Mouse (Mus musculus) liver, embryonic 12.5 days (tissue): ENCODE results near the gene Sgce. TPM values are rescaled to one million over a fixed set of nuclear protein-coding genes. Genes with fewer than 3 reads are reported as not detected.
"Not testable (repeated sequence)": the region's sequence is repeated elsewhere in the genome, so short reads cannot be mapped to it uniquely, and the experiment has no call there.

ENCODE experiments used
- ATAC-seq: fragments of 200-750 bp; cut with Nextera tagmentation; 2 replicates; pipeline ENCODE4 v1.8.0; 2017; ENCODE audit warnings: moderate number of reproducible peaks, mild to moderate bottlenecking, moderate library complexity
- H3K27ac ChIP-seq: fragments of 300-500 bp; sonication (generic); 2 replicates; pipeline ENCODE4 v1.5.1; 2016; ENCODE audit warnings: mild to moderate bottlenecking
- H3K27me3 ChIP-seq: fragments of 300-500 bp; sonication (generic); replicated peaks from 2 replicates; pipeline ENCODE4 v1.6.1; 2016; ENCODE audit warnings: mild to moderate bottlenecking, moderate library complexity
- H3K36me3 ChIP-seq: fragments of 300-500 bp; sonication (generic); 2 replicates; pipeline ENCODE4 v1.6.1; 2016; ENCODE audit warnings: mild to moderate bottlenecking, moderate library complexity
- H3K4me1 ChIP-seq: fragments of 300-500 bp; sonication (generic); 2 replicates; pipeline ENCODE4 v1.6.1; 2016
- H3K4me2 ChIP-seq: fragments of 300-500 bp; sonication (generic); 2 replicates; pipeline ENCODE4 v1.6.1; 2016; ENCODE audit warnings: mild to moderate bottlenecking, moderate library complexity
- H3K4me3 ChIP-seq: fragments of 300-500 bp; sonication (generic); 2 replicates; pipeline ENCODE4 v1.5.1; 2016; ENCODE audit warnings: mild to moderate bottlenecking, moderate library complexity
- H3K9ac ChIP-seq: fragments of 300-500 bp; sonication (generic); 2 replicates; pipeline ENCODE4 v1.6.1; 2016; ENCODE audit warnings: mild to moderate bottlenecking, moderate library complexity
- H3K9me3 ChIP-seq: fragments of 300-500 bp; sonication (generic); replicated peaks from 2 replicates; pipeline ENCODE4 v1.6.1; 2016; ENCODE audit warnings: mild to moderate bottlenecking, moderate library complexity
- WGBS: fragments of 180-500 bp; shearing (Covaris S2); methylation state at CpG from one replicate; pipeline ENCODE4 v1.1.7; 2016; ENCODE audit not compliant: insufficient replicate concordance; 5-methylcytosine and 5-hydroxymethylcytosine counted together
- polyA plus RNA-seq: library from polyadenylated mRNA; unstranded; fragments of >200 nt; fragmentation: Nextera tagmentation; extraction: Ambion mirVana; gene quantifications from 2 replicates; pipeline ENCODE4 v1.2.1, GENCODE M21; 2016

Gene Sgce
- 17.9 and 18.6 TPM in 2 replicates for polyA plus RNA-seq

GRCm38 (mm10) chr6:4746696-4747439, at the start of gene Sgce, which contains the start of gene Peg10:
Sgce (minus strand) TSS chr6:4747207.
Peg10 (plus strand) TSS chr6:4747306.
- ATAC-seq: no peak
- WGBS: 51% methylated on average over 38 of the region's 38 CpGs
- peak within 1 kb of the TSS; percentile 58 for H3K27ac ChIP-seq
- H3K4me1 ChIP-seq: peaks cover 10% of the 10 kb centered on the region; the same call in 1 of the 2 replicates
- H3K4me2 ChIP-seq: peak within 1 kb of the TSS; percentile 69
- H3K27me3 ChIP-seq: peaks cover 24% of the 10 kb centered on the region
- H3K9me3 ChIP-seq: peaks cover 22% of the 10 kb centered on the region; the same call in 1 of the 2 replicates
- no peaks in the 10 kb centered on the region for H3K36me3 ChIP-seq
- peak within 1 kb of the TSS; percentile 55 for H3K9ac ChIP-seq
- H3K4me3 ChIP-seq: peak within 1 kb of the TSS; percentile 46

- ATAC-seq: no peak
Measured at GRCm38 (mm10) chr6:4796281-4796680, 49.3 kb upstream of the Sgce start.

GRCm38 (mm10) chr6:4762252-4762651, 15.2 kb upstream of the Sgce start:
- H3K4me2 ChIP-seq: no peak overlapping the region
- no peaks in the 10 kb centered on the region for H3K4me1 ChIP-seq
- 28% methylated on average over 2 of the region's 2 CpGs for WGBS
- no peak overlapping the region for H3K9ac ChIP-seq
- no peak overlapping the region for H3K27ac ChIP-seq
- no peaks in the 10 kb centered on the region for H3K36me3 ChIP-seq
- peak; percentile 96 for ATAC-seq
- H3K4me3 ChIP-seq: no peak overlapping the region
- H3K9me3 ChIP-seq: no peaks in the 10 kb centered on the region
- H3K27me3 ChIP-seq: no peaks in the 10 kb centered on the region

More at GRCm38 (mm10) chr6:4796281-4796680, 49.3 kb upstream of the Sgce start:
- H3K9ac ChIP-seq: no peak overlapping the region
- H3K36me3 ChIP-seq: no peaks in the 10 kb centered on the region
- WGBS: 48% methylated on average over 1 of the region's 1 CpGs
- H3K4me3 ChIP-seq: no peak overlapping the region
- no peak overlapping the region for H3K27ac ChIP-seq
- H3K4me2 ChIP-seq: no peak overlapping the region
- H3K4me1 ChIP-seq: no peaks in the 10 kb centered on the region
- no peaks in the 10 kb centered on the region for H3K9me3 ChIP-seq
- no peaks in the 10 kb centered on the region for H3K27me3 ChIP-seq

GRCm38 (mm10) chr6:4761415-4762142, 14.6 kb upstream of the Sgce start:
- not testable (repeated sequence) for H3K27ac ChIP-seq, H3K9me3 ChIP-seq, H3K4me2 ChIP-seq, H3K27me3 ChIP-seq, H3K36me3 ChIP-seq, H3K4me3 ChIP-seq, H3K9ac ChIP-seq, H3K4me1 ChIP-seq
- WGBS: 40% methylated on average over 3 of the region's 3 CpGs
- peak; percentile 36 for ATAC-seq

GRCm38 (mm10) chr6:4754886-4755285, 7.9 kb upstream of the Sgce start:
- ATAC-seq: no peak
- Histone ChIP-seq H3K27ac (no peak overlapping the region), H3K9me3 (no peaks in the 10 kb centered on the region), H3K36me3 (peaks cover 15% of the 10 kb centered on the region; the same call in 1 of the 2 replicates), H3K9ac (no peak overlapping the region), H3K4me3 (no peak overlapping the region), H3K27me3 (no peaks in the 10 kb centered on the region), H3K4me1 (no peaks in the 10 kb centered on the region), H3K4me2 (no peak overlapping the region)
- WGBS: 79% methylated on average over 16 of the region's 16 CpGs

- Histone ChIP-seq H3K4me2 (no peak overlapping the region), H3K27me3 (no peaks in the 10 kb centered on the region), H3K27ac (no peak overlapping the region), H3K36me3 (peaks cover 15% of the 10 kb centered on the region; the same call in 1 of the 2 replicates), H3K4me3 (no peak overlapping the region), H3K9me3 (no peaks in the 10 kb centered on the region), H3K9ac (no peak overlapping the region), H3K4me1 (no peaks in the 10 kb centered on the region)
- 74% methylated on average over 10 of the region's 10 CpGs for WGBS
- ATAC-seq: no peak
Measured at GRCm38 (mm10) chr6:4754286-4754685, 7.3 kb upstream of the Sgce start.

- 73% methylated on average over 4 of the region's 4 CpGs for WGBS
- H3K27me3 ChIP-seq: peaks cover 24% of the 10 kb centered on the region
- peaks cover 7% of the 10 kb centered on the region; the same call in 1 of the 2 replicates for H3K4me1 ChIP-seq
- peaks cover 22% of the 10 kb centered on the region; the same call in 1 of the 2 replicates for H3K9me3 ChIP-seq
- no peak overlapping the region for H3K9ac ChIP-seq
- ATAC-seq: no peak
- no peak overlapping the region for H3K27ac ChIP-seq
- H3K36me3 ChIP-seq: peaks cover 15% of the 10 kb centered on the region; the same call in 1 of the 2 replicates
- no peak overlapping the region for H3K4me2 ChIP-seq
- no peak overlapping the region for H3K4me3 ChIP-seq
Measured at GRCm38 (mm10) chr6:4751355-4751754, 4.3 kb upstream of the Sgce start.

- 45% methylated on average over 22 of the region's 22 CpGs for WGBS
- Histone ChIP-seq H3K4me3 (peak overlapping the region; percentile 46; the same call in 1 of the 2 replicates), H3K9ac (no peak overlapping the region), H3K27ac (no peak overlapping the region), H3K4me1 (peaks cover 7% of the 10 kb centered on the region; the same call in 1 of the 2 replicates), H3K36me3 (no peaks in the 10 kb centered on the region; the same call in 1 of the 2 replicates), H3K27me3 (peaks cover 24% of the 10 kb centered on the region), H3K9me3 (peaks cover 22% of the 10 kb centered on the region; the same call in 1 of the 2 replicates), H3K4me2 (peak overlapping the region; percentile 69)
- peak; percentile 96 for ATAC-seq
Measured at GRCm38 (mm10) chr6:4749091-4749490, 2.1 kb upstream of the Sgce start.

GRCm38 (mm10) chr6:4748506-4748961, 1.5 kb upstream of the Sgce start:
- Histone ChIP-seq H3K4me2 (peak overlapping the region; percentile 69), H3K9ac (peak overlapping the region; percentile 22; the same call in 1 of the 2 replicates)

GRCm38 (mm10) chr6:4747677-4748505, 884 bp upstream of the Sgce start:
- no peaks in the 10 kb centered on the region for H3K36me3 ChIP-seq
- peaks cover 8% of the 10 kb centered on the region; the same call in 1 of the 2 replicates for H3K4me1 ChIP-seq
- peaks cover 22% of the 10 kb centered on the region; the same call in 1 of the 2 replicates for H3K9me3 ChIP-seq
- H3K9ac ChIP-seq: peak overlapping the region; percentile 55
- H3K4me3 ChIP-seq: peak overlapping the region; percentile 46
- ATAC-seq: peak; percentile 41; the same call in 1 of the 2 replicates
- peaks cover 24% of the 10 kb centered on the region for H3K27me3 ChIP-seq
- WGBS: 53% methylated on average over 71 of the region's 71 CpGs
- peak overlapping the region; percentile 69 for H3K4me2 ChIP-seq
- H3K27ac ChIP-seq: peak overlapping the region; percentile 58; the same call in 1 of the 2 replicates

More at GRCm38 (mm10) chr6:4748506-4748961, 1.5 kb upstream of the Sgce start:
- Histone ChIP-seq H3K36me3 (no peaks in the 10 kb centered on the region), H3K27ac (peak overlapping the region; percentile 58; the same call in 1 of the 2 replicates), H3K4me3 (peak overlapping the region; percentile 46), H3K9me3 (peaks cover 22% of the 10 kb centered on the region; the same call in 1 of the 2 replicates), H3K27me3 (peaks cover 24% of the 10 kb centered on the region), H3K4me1 (peaks cover 7% of the 10 kb centered on the region; the same call in 1 of the 2 replicates)
- 55% methylated on average over 15 of the region's 15 CpGs for WGBS
- ATAC-seq: 0 out of 2 replicates have a peak, but pooled peaks have one; percentile 8
